Mouse (Mus musculus) hindbrain, embryonic 14.5 days (tissue): ENCODE data around the gene Krt26. TPM values are rescaled to one million over a fixed set of nuclear protein-coding genes. Genes with fewer than 3 reads are reported as not detected.

Experiments
- ATAC-seq: fragments of 200-750 bp; cut with Nextera tagmentation; 2 replicates; pipeline ENCODE4 v1.8.0; 2017; ENCODE audit warnings: moderate number of reproducible peaks, mild to moderate bottlenecking, moderate TSS enrichment, moderate library complexity; ENCODE audit not compliant: low FRiP score
- DNase-seq: peaks from one replicate; pipeline ENCODE4 v3.0.0-alpha.2; 2015; ENCODE audit warnings: low spot score
- H3K27ac ChIP-seq: fragments of 300-500 bp; sonication (generic); 2 replicates; pipeline ENCODE4 v1.5.1; 2014; ENCODE audit warnings: mild to moderate bottlenecking, moderate library complexity
- H3K27me3 ChIP-seq: fragments of 300-500 bp; sonication (generic); 2 replicates; pipeline ENCODE4 v1.6.1; 2014; ENCODE audit warnings: mild to moderate bottlenecking, low read length, mixed read lengths; ENCODE audit not compliant: control insufficient read depth, insufficient read depth
- H3K36me3 ChIP-seq: fragments of 300-500 bp; sonication (generic); replicated peaks from 2 replicates; pipeline ENCODE4 v1.6.1; 2014; ENCODE audit not compliant: control insufficient read depth, insufficient read depth
- H3K4me1 ChIP-seq: fragments of 300-500 bp; sonication (generic); replicated peaks from 2 replicates; pipeline ENCODE4 v1.6.1; 2014; ENCODE audit warnings: antibody characterized with exemption, low read length, mixed read lengths; ENCODE audit not compliant: control insufficient read depth, insufficient read depth
- H3K4me2 ChIP-seq: fragments of 300-500 bp; sonication (generic); replicated peaks from 2 replicates; pipeline ENCODE4 v1.6.1; 2014; ENCODE audit warnings: mild to moderate bottlenecking, moderate library complexity
- H3K4me3 ChIP-seq: fragments of 300-500 bp; sonication (generic); replicated peaks from 2 replicates; pipeline ENCODE4 v1.5.1; 2014; ENCODE audit warnings: mild to moderate bottlenecking, low read length
- H3K9ac ChIP-seq: fragments of 300-500 bp; sonication (generic); 2 replicates; pipeline ENCODE4 v1.6.1; 2014
- H3K9me3 ChIP-seq: fragments of 300-500 bp; sonication (generic); 2 replicates; pipeline ENCODE4 v1.6.1; 2016; ENCODE audit warnings: low read length; ENCODE audit not compliant: control insufficient read depth
- WGBS: fragments of 180-500 bp; shearing (Covaris S2); extraction: QIAGEN DNeasy Blood & Tissue Kit; methylation state at CpG from one replicate; pipeline ENCODE4 v1.1.7; 2014; 5-methylcytosine and 5-hydroxymethylcytosine counted together
- polyA plus RNA-seq: library from polyadenylated mRNA; unstranded; fragments of >200 nt; fragmentation: Nextera tagmentation; extraction: Ambion mirVana; gene quantifications from 2 replicates; pipeline ENCODE4 v1.2.1, GENCODE M21; 2014

The Krt26 gene
- 0.26 TPM in 1 of 2 replicates, not detected in the other for polyA plus RNA-seq

DNA sequence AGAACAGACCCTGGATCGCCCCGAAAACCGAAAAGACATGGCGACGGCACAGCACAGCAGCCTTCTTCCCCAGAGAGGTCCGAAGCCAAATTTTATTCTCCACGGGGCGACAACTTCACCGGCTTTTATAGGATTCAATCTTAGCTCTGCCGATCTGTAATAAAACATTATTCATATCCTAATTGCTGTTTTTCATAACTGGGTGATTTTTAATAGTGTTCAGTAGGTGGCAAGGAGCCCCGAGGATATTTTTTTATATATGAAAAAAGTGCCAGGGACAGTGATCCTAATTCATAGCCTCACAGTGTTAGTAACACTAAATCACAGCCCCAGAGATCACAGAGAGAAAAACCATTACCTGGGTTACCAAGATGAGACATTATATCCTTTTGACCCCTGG is at the start of gene Krt26:
Gene Krt26, minus strand, starts transcription at position 101 of the 400 bp plus-strand sequence.
- H3K27ac ChIP-seq: no peak within 1 kb of the TSS
- no peak within 1 kb of the TSS for H3K4me3 ChIP-seq
- H3K36me3 ChIP-seq: no peaks in the 10 kb centered on the region
- WGBS: 86% methylated on average over 11 of the region's 11 CpGs
- H3K27me3 ChIP-seq: no peaks in the 10 kb centered on the region
- no peak within 1 kb of the TSS for H3K9ac ChIP-seq
- no peak within 1 kb of the TSS for H3K4me2 ChIP-seq
- ATAC-seq (no peak), DNase-seq (no peak)
- H3K9me3 ChIP-seq: no peaks in the 10 kb centered on the region
- peaks cover 7% of the 10 kb centered on the region for H3K4me1 ChIP-seq

DNA sequence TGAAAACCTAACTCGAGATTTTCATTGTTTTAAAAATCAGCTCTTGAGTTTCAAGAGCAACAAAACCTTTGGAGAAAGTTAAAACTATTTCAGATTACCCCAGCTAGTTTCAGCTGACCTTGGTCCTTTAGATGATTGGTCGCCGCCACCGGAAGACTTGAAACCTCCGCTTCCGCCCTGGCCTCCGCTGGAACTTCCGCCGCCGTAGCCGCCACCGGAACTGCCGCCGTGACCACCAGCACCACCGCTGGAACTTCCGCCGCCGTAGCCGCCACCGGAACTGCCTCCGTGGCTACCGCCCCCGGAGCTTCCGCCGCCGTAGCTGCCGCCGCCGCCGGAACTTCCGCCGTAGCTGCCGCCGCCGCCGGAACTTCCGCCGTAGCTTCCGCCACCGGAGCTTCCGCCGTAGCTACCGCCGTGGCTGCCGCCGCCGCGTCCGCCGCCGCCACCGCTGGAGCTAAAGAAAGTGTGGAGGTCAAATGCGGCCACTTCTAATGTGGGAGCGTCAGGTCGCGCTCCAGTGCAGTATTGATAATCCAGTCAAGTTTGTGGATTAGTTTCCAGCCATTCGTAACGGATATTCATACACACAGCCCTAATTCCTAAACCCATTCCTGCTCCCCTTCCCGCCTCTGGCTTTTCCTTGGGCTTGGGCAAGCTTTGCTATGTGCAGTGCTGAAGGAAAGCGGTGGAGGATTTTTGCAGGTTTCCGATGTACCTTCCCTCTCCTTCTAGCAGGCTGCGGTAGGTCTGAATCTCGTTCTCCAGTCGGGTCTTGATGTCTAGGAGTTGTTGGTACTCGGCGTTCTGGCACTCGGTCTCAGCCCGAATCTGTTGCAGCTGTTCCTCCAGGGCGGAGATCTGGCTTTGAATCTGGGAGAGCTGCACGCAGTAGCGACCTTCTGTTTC is 48.3 kb upstream of the Krt26 start:
- Histone ChIP-seq H3K9me3 (no peaks in the 10 kb centered on the region), H3K4me1 (peaks cover 14% of the 10 kb centered on the region), H3K27ac (peak overlapping the region; percentile 93), H3K4me3 (peak overlapping the region; percentile 51), H3K27me3 (no peaks in the 10 kb centered on the region; the same call in 1 of the 2 replicates), H3K9ac (peak overlapping the region; percentile 76), H3K36me3 (no peaks in the 10 kb centered on the region), H3K4me2 (peak overlapping the region; percentile 78)
- WGBS: 3% methylated on average over 71 of the region's 71 CpGs
- DNase-seq (peak; percentile 81), ATAC-seq (peak; percentile 78)

DNA sequence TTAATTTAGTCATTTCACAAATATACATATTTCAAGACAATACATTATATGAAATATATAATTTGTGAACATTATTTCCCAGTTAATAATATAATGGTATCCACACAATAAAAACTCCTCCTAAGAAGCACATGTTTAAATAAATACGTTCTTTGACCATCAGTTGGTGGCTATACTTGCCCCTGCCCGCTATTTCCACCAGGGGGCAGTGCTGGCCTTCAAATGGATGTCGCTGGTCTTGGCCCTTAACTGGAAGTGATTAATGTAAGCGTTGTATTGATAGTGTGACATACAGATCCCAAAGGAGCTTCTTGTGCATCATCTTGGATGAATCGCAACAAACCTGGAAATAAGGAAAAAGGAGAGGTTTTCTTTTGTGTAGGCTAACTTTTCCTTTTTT is 41.8 kb upstream of the Krt26 start:
- ATAC-seq (no peak), DNase-seq (peak; percentile 79)
- Histone ChIP-seq H3K4me1 (no peaks in the 10 kb centered on the region), H3K9ac (no peak overlapping the region), H3K36me3 (no peaks in the 10 kb centered on the region), H3K9me3 (no peaks in the 10 kb centered on the region), H3K4me3 (no peak overlapping the region), H3K4me2 (no peak overlapping the region), H3K27me3 (no peaks in the 10 kb centered on the region; the same call in 1 of the 2 replicates), H3K27ac (no peak overlapping the region)
- 19% methylated on average over 5 of the region's 5 CpGs for WGBS

DNA sequence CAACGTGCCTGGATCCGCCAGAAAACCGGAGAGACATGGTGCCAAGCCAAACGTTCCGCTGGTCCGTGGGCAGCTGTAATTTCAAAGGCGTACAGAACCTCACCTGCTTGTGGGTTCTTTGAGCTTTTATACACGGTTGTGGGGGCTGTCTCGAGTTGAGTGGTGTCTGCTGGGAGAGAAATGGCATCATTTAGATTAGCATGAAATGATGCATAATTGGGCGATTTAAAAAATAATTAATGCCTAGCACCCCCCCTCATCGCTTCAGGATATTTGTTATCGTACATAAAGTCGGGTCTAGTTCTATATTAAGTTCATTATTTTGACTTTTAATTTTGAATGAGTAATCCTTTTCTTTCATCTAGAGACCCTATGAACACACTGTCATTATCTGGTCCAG is 37.0 kb upstream of the Krt26 start, which contains the start of gene Krt28:
Gene Krt28, minus strand, starts transcription at position 101 of the 400 bp plus-strand sequence.
- no peaks in the 10 kb centered on the region for H3K9me3 ChIP-seq
- H3K27ac ChIP-seq: no peak within 1 kb of the TSS
- ATAC-seq (no peak), DNase-seq (no peak)
- no peak within 1 kb of the TSS for H3K4me3 ChIP-seq
- no peak within 1 kb of the TSS for H3K4me2 ChIP-seq
- no peak within 1 kb of the TSS for H3K9ac ChIP-seq
- H3K27me3 ChIP-seq: no peaks in the 10 kb centered on the region
- H3K4me1 ChIP-seq: no peaks in the 10 kb centered on the region
- 83% methylated on average over 13 of the region's 13 CpGs for WGBS
- no peaks in the 10 kb centered on the region for H3K36me3 ChIP-seq

DNA sequence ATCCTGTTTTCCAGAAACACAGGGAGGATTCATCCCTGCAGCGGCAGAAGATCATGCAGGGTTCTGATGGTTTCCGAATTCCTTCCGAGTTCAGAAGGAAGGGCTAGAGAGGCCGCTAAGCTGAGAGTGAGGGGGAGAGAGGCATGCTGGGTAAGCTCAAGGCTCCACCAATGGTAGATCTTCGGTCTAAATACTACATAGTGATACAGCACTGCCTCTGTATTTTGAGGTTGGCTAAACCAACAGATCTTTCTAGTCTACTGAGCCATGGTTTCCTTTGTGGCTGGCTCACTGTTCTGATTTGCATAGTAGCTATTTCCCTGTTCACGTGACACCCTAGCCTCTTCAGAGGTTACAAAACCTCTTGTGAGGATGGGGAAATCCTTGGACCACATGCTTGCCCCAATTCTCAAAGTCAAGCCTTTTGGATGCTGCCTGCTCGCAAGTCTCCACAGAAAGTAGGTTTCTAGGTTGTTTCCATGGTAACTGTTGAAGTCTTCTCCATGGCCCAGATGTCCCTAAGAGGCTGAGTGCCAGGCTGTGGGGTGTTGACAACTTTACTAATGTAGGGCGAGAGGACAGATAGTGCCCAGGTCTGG is 32.2 kb upstream of the Krt26 start:
- WGBS: 83% methylated on average over 8 of the region's 8 CpGs
- DNase-seq (no peak), ATAC-seq (no peak)
- Histone ChIP-seq H3K27me3 (no peaks in the 10 kb centered on the region), H3K9me3 (no peaks in the 10 kb centered on the region), H3K4me2 (no peak overlapping the region), H3K27ac (no peak overlapping the region), H3K4me1 (no peaks in the 10 kb centered on the region), H3K4me3 (no peak overlapping the region), H3K36me3 (no peaks in the 10 kb centered on the region), H3K9ac (no peak overlapping the region)

DNA sequence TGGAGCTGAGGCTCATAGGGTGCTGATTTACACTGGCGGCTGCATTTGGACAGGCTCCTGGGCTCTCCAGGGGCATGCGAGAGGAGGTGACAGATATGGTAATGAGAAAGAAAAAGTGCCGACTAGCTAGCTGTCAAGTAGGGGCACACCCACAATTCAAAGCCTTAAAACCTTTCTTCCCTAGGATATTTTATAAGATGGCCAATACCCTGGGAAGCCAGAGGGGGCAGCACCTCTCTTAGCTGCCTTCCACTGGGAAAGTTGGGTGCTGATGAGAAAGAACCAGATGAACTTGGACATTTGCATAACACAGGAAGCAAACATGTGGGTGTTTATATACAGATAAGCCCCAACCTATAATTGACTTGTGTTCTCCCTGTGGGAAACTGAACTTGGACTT is 31.5 kb upstream of the Krt26 start:
- 13% methylated on average over 3 of the region's 3 CpGs for WGBS
- no peak overlapping the region for H3K27ac ChIP-seq
- no peaks in the 10 kb centered on the region for H3K4me1 ChIP-seq
- no peak for ATAC-seq
- no peaks in the 10 kb centered on the region for H3K9me3 ChIP-seq
- no peaks in the 10 kb centered on the region for H3K27me3 ChIP-seq
- no peak overlapping the region for H3K4me3 ChIP-seq
- DNase-seq: no peak
- no peak overlapping the region for H3K4me2 ChIP-seq
- H3K36me3 ChIP-seq: no peaks in the 10 kb centered on the region
- no peak overlapping the region for H3K9ac ChIP-seq

DNA sequence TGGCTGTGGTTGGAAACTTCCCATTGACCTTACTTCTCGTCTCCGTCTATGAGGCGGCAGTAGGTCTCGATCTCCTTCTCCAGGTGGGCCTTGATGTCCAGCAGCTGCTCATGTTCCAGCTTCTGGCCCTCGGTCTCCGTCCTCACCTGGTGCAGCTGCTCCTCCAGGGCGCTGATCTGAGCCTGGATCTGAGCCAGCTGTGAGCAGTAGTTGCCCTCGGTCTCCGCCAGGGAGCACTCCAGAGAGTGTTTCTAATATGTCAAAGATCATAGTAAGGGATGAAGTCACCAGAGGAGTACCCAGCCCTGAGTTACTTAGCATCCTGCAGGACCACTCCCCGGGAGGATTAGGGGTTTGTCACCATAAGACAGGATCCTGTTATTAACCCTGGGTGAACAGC is 29.0 kb upstream of the Krt26 start:
- no peak overlapping the region for H3K4me3 ChIP-seq
- no peaks in the 10 kb centered on the region for H3K36me3 ChIP-seq
- no peak overlapping the region for H3K27ac ChIP-seq
- no peaks in the 10 kb centered on the region for H3K4me1 ChIP-seq
- H3K27me3 ChIP-seq: no peaks in the 10 kb centered on the region
- no peak overlapping the region for H3K9ac ChIP-seq
- H3K4me2 ChIP-seq: no peak overlapping the region
- ATAC-seq: no peak
- H3K9me3 ChIP-seq: no peaks in the 10 kb centered on the region
- 46% methylated on average over 10 of the region's 10 CpGs for WGBS
- DNase-seq: no peak

DNA sequence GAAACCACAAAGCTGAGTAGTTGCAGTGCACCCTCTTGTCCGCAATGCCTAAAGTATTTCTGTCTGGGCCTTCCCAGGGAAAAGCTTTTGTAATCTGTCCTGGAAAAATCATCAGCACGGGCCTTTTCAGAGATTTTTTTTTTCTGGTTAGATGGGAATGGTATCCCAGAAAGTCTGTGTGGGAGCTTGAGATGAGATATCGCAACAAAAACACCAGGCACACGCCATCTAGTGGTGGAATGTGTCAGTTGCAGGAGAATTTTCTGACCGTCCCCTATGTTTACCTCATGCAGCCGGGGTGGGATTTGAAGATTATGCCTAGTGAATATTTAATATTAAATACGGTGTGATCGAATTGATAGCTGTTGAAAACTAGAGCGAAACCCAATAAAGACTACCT is 26.6 kb upstream of the Krt26 start:
- no peaks in the 10 kb centered on the region for H3K4me1 ChIP-seq
- H3K27me3 ChIP-seq: no peaks in the 10 kb centered on the region
- 28% methylated on average over 9 of the region's 9 CpGs for WGBS
- H3K27ac ChIP-seq: no peak overlapping the region
- no peak for ATAC-seq
- no peak overlapping the region for H3K4me2 ChIP-seq
- no peaks in the 10 kb centered on the region for H3K9me3 ChIP-seq
- peak; percentile 73 for DNase-seq
- no peaks in the 10 kb centered on the region for H3K36me3 ChIP-seq
- no peak overlapping the region for H3K4me3 ChIP-seq
- H3K9ac ChIP-seq: no peak overlapping the region

DNA sequence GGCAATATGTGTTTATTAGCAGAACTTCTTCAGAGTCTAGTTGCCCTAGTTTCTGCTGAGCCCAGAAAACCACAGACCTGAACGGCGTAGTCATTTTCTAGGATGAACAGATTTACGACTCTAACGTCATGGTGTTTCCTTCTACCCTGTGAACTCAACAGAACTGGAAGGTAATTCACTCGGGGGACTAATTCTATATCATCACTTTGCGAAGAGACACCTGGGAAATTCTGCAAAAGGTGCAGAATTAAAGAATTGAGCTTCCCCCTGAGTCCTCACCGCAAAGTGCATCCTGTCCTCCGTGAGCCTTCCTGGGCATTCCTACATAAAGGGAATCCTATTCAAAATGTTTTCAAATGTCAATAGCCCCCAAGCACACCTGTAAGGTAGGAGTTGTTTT is 23.7 kb upstream of the Krt26 start:
- Histone ChIP-seq H3K36me3 (no peaks in the 10 kb centered on the region), H3K27ac (no peak overlapping the region), H3K4me3 (no peak overlapping the region), H3K27me3 (no peaks in the 10 kb centered on the region), H3K4me2 (no peak overlapping the region), H3K9ac (no peak overlapping the region), H3K4me1 (no peaks in the 10 kb centered on the region), H3K9me3 (no peaks in the 10 kb centered on the region)
- WGBS: 89% methylated on average over 8 of the region's 8 CpGs
- ATAC-seq (no peak), DNase-seq (no peak)
